Mouse (Mus musculus) skeletal muscle tissue, postnatal 0 days (tissue): ENCODE data around the gene Rnf17. TPM values are rescaled to one million over a fixed set of nuclear protein-coding genes. Genes with fewer than 3 reads are reported as not detected.

ENCODE experiments used
- polyA plus RNA-seq: library from polyadenylated mRNA; unstranded; fragments of >200 nt; fragmentation: Nextera tagmentation; extraction: Ambion mirVana; gene quantifications from 2 replicates; pipeline ENCODE4 v1.2.1, GENCODE M21; 2015

Gene Rnf17
- 0.54 and 0.72 TPM in 2 replicates for polyA plus RNA-seq

GRCm38 (mm10) chr14:56402311-56403071 lies at the start of gene Rnf17:
Rnf17 (plus strand) TSS chr14:56402581.

DNA sequence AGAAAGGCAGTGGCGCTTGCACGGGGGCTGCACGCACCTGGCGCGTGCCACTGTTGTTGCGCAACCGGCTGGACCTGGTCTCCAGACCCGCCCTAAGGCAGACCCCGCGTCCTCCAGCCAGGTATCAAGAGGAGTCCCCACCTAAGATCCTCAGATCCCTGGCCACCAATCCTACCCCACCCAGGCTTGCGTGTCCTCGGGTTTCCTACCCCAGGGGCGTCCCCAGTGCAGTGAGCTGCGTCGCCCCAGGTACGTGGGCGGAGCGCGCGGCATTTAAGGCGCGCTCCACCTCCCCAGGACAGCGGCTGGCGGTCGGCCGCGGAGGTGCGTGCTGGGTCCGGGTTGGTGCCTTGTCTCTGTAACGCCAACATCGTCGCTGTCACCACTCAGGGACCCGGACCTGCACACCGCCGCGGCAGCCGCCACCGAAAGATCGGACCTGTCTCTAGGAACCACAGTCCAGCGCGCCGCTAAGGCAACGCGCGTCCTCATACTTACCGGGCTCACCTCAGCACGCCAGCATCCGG lies 37.6 kb upstream of the Rnf17 start, which contains the start of gene Atp12a:
TSS of gene Atp12a (plus strand) at position 358 of the 527 bp plus-strand sequence.

Other genes with a start within 250 kb of the Rnf17 start
- not detected in 2 replicates for gene Gzmg, start 243.0 kb upstream of the Rnf17 start, polyA plus RNA-seq
- 0.13 TPM in 1 of 2 replicates, not detected in the other for gene Gzmn, start 228.0 kb upstream of the Rnf17 start, polyA plus RNA-seq
- gene Gzmf, start 191.2 kb upstream of the Rnf17 start, polyA plus RNA-seq, result not detected in 2 replicates
- not detected in 2 replicates for gene Gzmc, start 167.9 kb upstream of the Rnf17 start, polyA plus RNA-seq
- not detected in 2 replicates for gene Gzmb, start 140.3 kb upstream of the Rnf17 start, polyA plus RNA-seq
- gene Atp12a, start 37.5 kb upstream of the Rnf17 start, polyA plus RNA-seq, result not detected in 2 replicates
- 2.9 and 3.1 TPM in 2 replicates for gene Cenpj, start 172.8 kb downstream of the Rnf17 start, polyA plus RNA-seq
- 6.2 and 6.7 TPM in 2 replicates for gene Parp4, start 173.0 kb downstream of the Rnf17 start, polyA plus RNA-seq